Mouse (Mus musculus) kidney, embryonic 14.5 days (tissue): ENCODE measurements around the gene Sec31a. TPM values are rescaled to one million over a fixed set of nuclear protein-coding genes. Genes with fewer than 3 reads are reported as not detected.

ENCODE experiments used
- ATAC-seq: fragments of 200-750 bp; cut with Nextera tagmentation; 2 replicates; pipeline ENCODE4 v1.8.0; 2017; ENCODE audit warnings: moderate number of reproducible peaks, mild to moderate bottlenecking, moderate TSS enrichment, moderate library complexity; ENCODE audit not compliant: low FRiP score, low TSS enrichment
- H3K27ac ChIP-seq: fragments of 300-500 bp; sonication (generic); 2 replicates; pipeline ENCODE4 v1.5.1; 2014; ENCODE audit warnings: low read depth, mild to moderate bottlenecking, low read length, moderate library complexity, mixed read lengths
- H3K27me3 ChIP-seq: fragments of 300-500 bp; sonication (generic); 2 replicates; pipeline ENCODE4 v1.6.1; 2014; ENCODE audit warnings: mild to moderate bottlenecking, low read length; ENCODE audit not compliant: control insufficient read depth, insufficient read depth
- H3K36me3 ChIP-seq: fragments of 300-500 bp; sonication (generic); 2 replicates; pipeline ENCODE4 v1.6.1; 2014; ENCODE audit warnings: low read length, mixed read lengths; ENCODE audit not compliant: control insufficient read depth, insufficient read depth
- H3K4me1 ChIP-seq: fragments of 300-500 bp; sonication (generic); 2 replicates; pipeline ENCODE4 v1.6.1; 2014; ENCODE audit warnings: low read length, mixed read lengths; ENCODE audit not compliant: control insufficient read depth, insufficient read depth
- H3K4me2 ChIP-seq: fragments of 300-500 bp; sonication (generic); replicated peaks from 2 replicates; pipeline ENCODE4 v1.6.1; 2014; ENCODE audit warnings: low read depth, mild to moderate bottlenecking, low read length
- H3K4me3 ChIP-seq: fragments of 300-500 bp; sonication (generic); 2 replicates; pipeline ENCODE4 v1.5.1; 2014; ENCODE audit warnings: mild to moderate bottlenecking, low read length
- H3K9ac ChIP-seq: fragments of 300-500 bp; sonication (generic); 2 replicates; pipeline ENCODE4 v1.6.1; 2014; ENCODE audit warnings: low read depth, mild to moderate bottlenecking, low read length, moderate library complexity
- H3K9me3 ChIP-seq: fragments of 300-500 bp; sonication (generic); 2 replicates; pipeline ENCODE4 v1.6.1; 2016; ENCODE audit warnings: low read length; ENCODE audit not compliant: control insufficient read depth
- WGBS: fragments of 180-500 bp; shearing (Covaris S2); extraction: QIAGEN DNeasy Blood & Tissue Kit; methylation state at CpG from one replicate; pipeline ENCODE4 v1.1.7; 2014; 5-methylcytosine and 5-hydroxymethylcytosine counted together
- polyA plus RNA-seq: library from polyadenylated mRNA; unstranded; fragments of >200 nt; fragmentation: Nextera tagmentation; extraction: Ambion mirVana; gene quantifications from 2 replicates; pipeline ENCODE4 v1.2.1, GENCODE M21; 2014

Gene Sec31a
- polyA plus RNA-seq, 1 experiment from 2014 or later: 163 TPM

- Histone ChIP-seq H3K36me3 (peaks cover 44% of the 10 kb centered on the region), H3K9me3 (no peaks in the 10 kb centered on the region)
- 88% methylated on average over 2 of the region's 2 CpGs for WGBS
These were observed 2.0 kb upstream of the Sec31a start for GRCm38 (mm10) chr5:100418077-100418476.

GRCm38 (mm10) chr5:100414474-100415196 is 1.4 kb downstream of the Sec31a start:
- Histone ChIP-seq H3K27me3 (no peaks in the 10 kb centered on the region), H3K27ac (no peak overlapping the region), H3K9ac (peak overlapping the region; percentile 84), H3K4me1 (peaks cover 18% of the 10 kb centered on the region), H3K9me3 (no peaks in the 10 kb centered on the region), H3K4me3 (peak overlapping the region; percentile 77), H3K36me3 (peaks cover 9% of the 10 kb centered on the region), H3K4me2 (peak overlapping the region; percentile 66)
- 32% methylated on average over 11 of the region's 11 CpGs for WGBS
- ATAC-seq: no peak

More at GRCm38 (mm10) chr5:100418077-100418476, 2.0 kb upstream of the Sec31a start:
- Histone ChIP-seq H3K27ac (no peak overlapping the region), H3K4me2 (no peak overlapping the region), H3K4me3 (no peak overlapping the region), H3K9ac (no peak overlapping the region), H3K4me1 (peaks cover 20% of the 10 kb centered on the region), H3K27me3 (no peaks in the 10 kb centered on the region)
- ATAC-seq: no peak

GRCm38 (mm10) chr5:100412886-100413285 is 3.1 kb downstream of the Sec31a start:
- no peak overlapping the region for H3K4me3 ChIP-seq
- peaks cover 18% of the 10 kb centered on the region for H3K4me1 ChIP-seq
- H3K36me3 ChIP-seq: peaks cover 4% of the 10 kb centered on the region; the same call in 1 of the 2 replicates
- H3K9me3 ChIP-seq: no peaks in the 10 kb centered on the region
- ATAC-seq: no peak
- H3K9ac ChIP-seq: no peak overlapping the region
- WGBS: 71% methylated on average over 3 of the region's 3 CpGs
- H3K4me2 ChIP-seq: no peak overlapping the region
- H3K27ac ChIP-seq: no peak overlapping the region
- no peaks in the 10 kb centered on the region for H3K27me3 ChIP-seq

DNA sequence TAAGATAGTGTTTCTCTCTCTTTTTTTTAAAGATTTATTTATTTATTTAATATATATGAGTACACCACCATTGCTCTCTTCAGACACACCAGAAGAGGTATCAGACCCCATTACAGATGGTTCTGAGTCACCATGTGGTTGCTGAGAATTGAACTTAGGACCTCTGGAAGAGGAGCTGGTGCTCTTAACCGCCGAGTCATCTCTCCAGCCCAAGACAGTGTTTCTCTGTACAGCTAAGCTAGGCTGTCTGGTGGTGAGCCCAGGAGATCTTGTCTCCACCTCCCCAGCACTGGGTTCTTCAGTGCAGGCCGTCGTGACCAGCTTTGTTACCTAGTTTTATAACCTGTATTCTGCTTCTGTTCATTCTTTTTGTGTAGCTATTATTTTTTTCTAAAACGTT is 5.8 kb downstream of the Sec31a start:
- peaks cover 26% of the 10 kb centered on the region; the same call in 1 of the 2 replicates for H3K36me3 ChIP-seq
- no peaks in the 10 kb centered on the region for H3K27me3 ChIP-seq
- no peak overlapping the region for H3K27ac ChIP-seq
- no peak overlapping the region for H3K4me3 ChIP-seq
- 89% methylated on average over 5 of the region's 5 CpGs for WGBS
- peaks cover 15% of the 10 kb centered on the region for H3K4me1 ChIP-seq
- H3K9me3 ChIP-seq: no peaks in the 10 kb centered on the region
- no peak overlapping the region for H3K9ac ChIP-seq
- ATAC-seq: no peak
- H3K4me2 ChIP-seq: no peak overlapping the region

- Histone ChIP-seq H3K36me3 (peaks cover 42% of the 10 kb centered on the region; the same call in 1 of the 2 replicates), H3K4me3 (no peak overlapping the region), H3K27me3 (no peaks in the 10 kb centered on the region), H3K4me2 (no peak overlapping the region), H3K9ac (no peak overlapping the region), H3K4me1 (peaks cover 4% of the 10 kb centered on the region; the same call in 1 of the 2 replicates), H3K27ac (no peak overlapping the region), H3K9me3 (no peaks in the 10 kb centered on the region)
- ATAC-seq: no peak
- WGBS: 81% methylated on average over 5 of the region's 5 CpGs
These were observed 7.5 kb downstream of the Sec31a start for GRCm38 (mm10) chr5:100408485-100408884.

DNA sequence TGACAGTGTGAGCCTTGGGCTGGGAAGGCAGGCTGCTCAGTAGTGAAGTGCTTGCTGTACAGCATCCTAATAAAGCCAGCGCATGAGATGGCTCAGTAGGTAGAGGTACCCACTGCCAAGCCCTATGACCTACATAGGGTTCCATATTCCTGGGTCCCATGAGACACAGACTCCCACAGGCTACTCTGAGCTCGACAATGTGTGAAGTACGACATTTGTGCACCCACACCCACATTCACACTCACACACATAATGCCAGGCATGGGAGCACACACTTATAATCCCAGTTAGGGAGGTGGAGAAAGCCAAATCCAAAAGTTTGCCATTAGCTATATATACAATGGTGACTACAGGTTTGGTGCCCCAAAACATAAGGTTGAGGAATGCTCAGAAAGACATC is 19.3 kb downstream of the Sec31a start:
- WGBS: 94% methylated on average over 3 of the region's 3 CpGs
- Histone ChIP-seq H3K36me3 (peaks cover 89% of the 10 kb centered on the region), H3K4me1 (no peaks in the 10 kb centered on the region), H3K9me3 (no peaks in the 10 kb centered on the region), H3K4me2 (no peak overlapping the region), H3K27ac (no peak overlapping the region), H3K4me3 (no peak overlapping the region), H3K27me3 (no peaks in the 10 kb centered on the region), H3K9ac (no peak overlapping the region)
- ATAC-seq: no peak

GRCm38 (mm10) chr5:100393681-100394080 is 22.4 kb downstream of the Sec31a start:
- no peak overlapping the region for H3K9ac ChIP-seq

DNA sequence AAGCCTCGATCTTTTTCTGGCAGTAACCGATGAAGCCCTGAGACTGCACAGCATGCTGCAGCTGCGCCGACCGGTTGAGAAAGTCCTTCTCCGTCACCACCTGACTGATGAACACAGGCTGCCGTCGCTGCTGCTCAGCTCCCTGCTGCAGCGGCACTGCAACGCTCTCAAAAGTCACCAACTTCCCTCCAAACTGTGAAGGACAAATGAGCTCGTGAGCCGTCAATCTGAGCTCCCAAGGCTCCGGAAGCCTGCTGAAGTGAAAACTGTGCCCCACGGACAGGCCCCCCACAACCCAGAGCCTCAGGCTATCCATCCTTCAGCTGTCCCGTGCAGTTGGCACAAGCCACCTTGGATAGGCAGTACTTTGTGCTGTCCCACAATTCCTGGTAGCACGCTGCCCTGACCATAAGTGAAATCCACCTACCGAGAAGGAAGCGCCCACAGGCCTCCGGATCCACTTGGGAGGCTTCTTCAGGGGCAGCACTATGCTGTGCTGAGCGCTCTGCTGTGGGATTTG is 23.5 kb downstream of the Sec31a start:
- Histone ChIP-seq H3K9me3 (no peaks in the 10 kb centered on the region), H3K36me3 (peaks cover 90% of the 10 kb centered on the region), H3K27me3 (no peaks in the 10 kb centered on the region), H3K27ac (no peak overlapping the region), H3K4me3 (no peak overlapping the region), H3K9ac (no peak overlapping the region), H3K4me1 (no peaks in the 10 kb centered on the region), H3K4me2 (no peak overlapping the region)
- ATAC-seq: no peak
- 93% methylated on average over 20 of the region's 20 CpGs for WGBS

More at GRCm38 (mm10) chr5:100393681-100394080, 22.4 kb downstream of the Sec31a start:
- H3K36me3 ChIP-seq: peaks cover 94% of the 10 kb centered on the region
- no peaks in the 10 kb centered on the region for H3K9me3 ChIP-seq
- 87% methylated on average over 3 of the region's 3 CpGs for WGBS
- no peak overlapping the region for H3K27ac ChIP-seq
- no peaks in the 10 kb centered on the region for H3K4me1 ChIP-seq
- no peak overlapping the region for H3K4me2 ChIP-seq
- H3K4me3 ChIP-seq: no peak overlapping the region
- no peaks in the 10 kb centered on the region for H3K27me3 ChIP-seq
- no peak for ATAC-seq

DNA sequence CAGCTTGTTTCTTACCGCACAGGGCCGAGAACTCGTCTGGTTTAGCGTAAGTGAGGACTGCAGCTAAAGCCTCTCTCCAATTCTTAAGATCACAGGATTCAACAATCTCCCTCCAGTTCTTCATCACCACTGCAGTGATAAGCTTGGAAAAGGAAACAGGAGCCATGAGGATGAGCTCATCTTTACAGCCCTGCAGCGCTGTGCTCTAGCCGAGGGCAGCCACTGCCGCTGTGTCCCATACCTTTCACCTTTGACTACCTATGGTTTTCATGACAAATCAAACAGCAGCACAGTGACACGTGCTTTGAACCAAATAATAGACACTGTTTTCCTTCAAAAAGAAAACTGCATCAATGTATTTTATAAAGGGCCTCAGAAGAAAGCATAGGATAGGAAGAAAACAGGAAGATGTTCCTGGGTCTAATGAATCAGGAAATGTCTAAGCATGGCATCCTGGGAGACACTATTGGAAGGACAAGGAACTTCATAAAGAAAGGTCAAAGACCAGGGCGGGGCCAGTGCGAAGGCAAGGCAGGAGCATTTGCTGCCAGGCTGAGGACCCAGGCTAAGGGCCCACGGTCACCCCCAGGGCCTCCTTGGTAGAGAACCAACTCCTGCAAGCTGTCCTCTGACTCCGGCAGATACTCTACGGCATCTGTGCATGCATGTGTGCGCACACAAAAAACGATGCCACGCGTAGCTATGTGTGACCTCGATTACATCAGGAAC is 32.1 kb downstream of the Sec31a start:
- Histone ChIP-seq H3K4me1 (no peaks in the 10 kb centered on the region), H3K27ac (no peak overlapping the region), H3K27me3 (no peaks in the 10 kb centered on the region), H3K4me2 (no peak overlapping the region), H3K9ac (no peak overlapping the region), H3K9me3 (no peaks in the 10 kb centered on the region), H3K36me3 (peaks cover 85% of the 10 kb centered on the region), H3K4me3 (no peak overlapping the region)
- 93% methylated on average over 18 of the region's 18 CpGs for WGBS
- ATAC-seq: no peak
